Mouse (Mus musculus): ENCODE data around the gene Best2. TPM values are rescaled to one million over a fixed set of nuclear protein-coding genes. Genes with fewer than 3 reads are reported as not detected.

The Best2 gene
- total RNA-seq, 1 experiment from 2014 or later: not detected

GRCm38 (mm10) chr8:85021514-85022055 is 7.3 kb upstream of the Best2 start:
- DNase-seq: no peak

GRCm38 (mm10) chr8:85017209-85017608 is 2.9 kb upstream of the Best2 start:
- DNase-seq: no peak

- DNase-seq: no peak
Observed at GRCm38 (mm10) chr8:85016724-85017123, 2.4 kb upstream of the Best2 start.

- DNase-seq: peak; percentile 83
Observed at GRCm38 (mm10) chr8:85013230-85013840, 996 bp downstream of the Best2 start.

GRCm38 (mm10) chr8:85011242-85011641 is 3.1 kb downstream of the Best2 start:
- no peak for DNase-seq

- DNase-seq: peak; percentile 82
Observed at GRCm38 (mm10) chr8:85007686-85008085, 6.6 kb downstream of the Best2 start.

GRCm38 (mm10) chr8:84997649-84998295 is 16.6 kb downstream of the Best2 start:
- DNase-seq: peak; percentile 94

GRCm38 (mm10) chr8:84996978-84997377 is 17.4 kb downstream of the Best2 start:
- DNase-seq: no peak

- no peak for DNase-seq
Observed at GRCm38 (mm10) chr8:84995680-84996079, 18.7 kb downstream of the Best2 start.

GRCm38 (mm10) chr8:84994375-84994774 is 20.0 kb downstream of the Best2 start:
- no peak for DNase-seq

- DNase-seq: no peak
Observed at GRCm38 (mm10) chr8:84990836-84991235, 23.5 kb downstream of the Best2 start.

- peak; percentile 98 for DNase-seq
Observed at GRCm38 (mm10) chr8:84990349-84990748, 24.0 kb downstream of the Best2 start, which contains the start of gene Hook2. Gene Hook2 (plus strand): TSS chr8:84990603.

GRCm38 (mm10) chr8:84989810-84990209 is 24.5 kb downstream of the Best2 start:
- DNase-seq: peak; percentile 96

GRCm38 (mm10) chr8:84989311-84989731 is 25.0 kb downstream of the Best2 start:
- peak; percentile 63 for DNase-seq

GRCm38 (mm10) chr8:84987903-84988302 is 26.4 kb downstream of the Best2 start:
- DNase-seq: no peak

- no peak for DNase-seq
Observed at GRCm38 (mm10) chr8:84987388-84987787, 26.9 kb downstream of the Best2 start.

GRCm38 (mm10) chr8:84986379-84986945 is 27.9 kb downstream of the Best2 start:
- no peak for DNase-seq

- peak; percentile 95 for DNase-seq
Observed at GRCm38 (mm10) chr8:84985684-84986378, 28.5 kb downstream of the Best2 start.

- no peak for DNase-seq
Observed at GRCm38 (mm10) chr8:84985049-84985683, 29.2 kb downstream of the Best2 start.

GRCm38 (mm10) chr8:84984294-84985048 is 29.9 kb downstream of the Best2 start:
- DNase-seq: peak; percentile 67

- no peak for DNase-seq
Observed at GRCm38 (mm10) chr8:84982499-84983011, 31.8 kb downstream of the Best2 start.
